Mouse (Mus musculus) bone marrow, adult 2 months (tissue): ENCODE measurements around the gene Zbtb16.

Experiments
- CTCF ChIP-seq: fragments of 200-500 bp; IDR thresholded peaks from 2 replicates; pipeline ENCODE4 v1.5.1; 2011; ENCODE audit warnings: low read length, control low read depth; ENCODE audit not compliant: control insufficient read depth, insufficient read depth
- POLR2A ChIP-seq: fragments of 200-500 bp; IDR thresholded peaks from 2 replicates; pipeline ENCODE4 v1.6.1; 2011; ENCODE audit warnings: low read depth, mild to moderate bottlenecking, control low read depth, low read length, borderline replicate concordance; ENCODE audit not compliant: control insufficient read depth

- no peak for TF ChIP-seq CTCF
- TF ChIP-seq POLR2A = no peak
Observed at GRCm38 (mm10) chr9:48740098-48740505, 95.9 kb downstream of the Zbtb16 start.
